Mouse (Mus musculus) intestine, postnatal 0 days (tissue): Measurements from ENCODE around the gene Kif18b. TPM values are rescaled to one million over a fixed set of nuclear protein-coding genes. Genes with fewer than 3 reads are reported as not detected.

Experiments used
- ATAC-seq: fragments of 200-750 bp; cut with Nextera tagmentation; 2 replicates; pipeline ENCODE4 v1.8.0; 2017; ENCODE audit warnings: mild to moderate bottlenecking, moderate TSS enrichment, moderate library complexity
- H3K27ac ChIP-seq: fragments of 300-500 bp; sonication (generic); 2 replicates; pipeline ENCODE4 v1.5.1; 2014; ENCODE audit warnings: mild to moderate bottlenecking, low read depth, low read length, moderate library complexity
- H3K27me3 ChIP-seq: fragments of 300-500 bp; sonication (generic); replicated peaks from 2 replicates; pipeline ENCODE4 v1.6.1; 2014; ENCODE audit warnings: low read length, mixed read lengths; ENCODE audit not compliant: control insufficient read depth, insufficient read depth
- H3K36me3 ChIP-seq: fragments of 300-500 bp; sonication (generic); 2 replicates; pipeline ENCODE4 v1.6.1; 2014; ENCODE audit warnings: mild to moderate bottlenecking, moderate library complexity; ENCODE audit not compliant: control insufficient read depth, insufficient read depth
- H3K4me1 ChIP-seq: fragments of 300-500 bp; sonication (generic); replicated peaks from 2 replicates; pipeline ENCODE4 v1.6.1; 2014; ENCODE audit warnings: antibody characterized with exemption, low read length, mixed read lengths; ENCODE audit not compliant: control insufficient read depth, insufficient read depth
- H3K4me2 ChIP-seq: fragments of 300-500 bp; sonication (generic); replicated peaks from 2 replicates; pipeline ENCODE4 v1.6.1; 2014; ENCODE audit warnings: low read depth, mild to moderate bottlenecking, moderate library complexity
- H3K4me3 ChIP-seq: fragments of 300-500 bp; sonication (generic); 2 replicates; pipeline ENCODE4 v1.5.1; 2014; ENCODE audit warnings: low read depth, low read length
- H3K9ac ChIP-seq: fragments of 300-500 bp; sonication (generic); 2 replicates; pipeline ENCODE4 v1.6.1; 2014; ENCODE audit warnings: mild to moderate bottlenecking, low read depth, low read length
- H3K9me3 ChIP-seq: fragments of 300-500 bp; sonication (generic); 2 replicates; pipeline ENCODE4 v1.6.1; 2016; ENCODE audit warnings: mixed run types; ENCODE audit not compliant: control insufficient read depth
- CTCF ChIP-seq: sonication (generic); IDR thresholded peaks from 2 replicates; pipeline ENCODE4 v1.5.1; 2016; ENCODE audit warnings: low read depth, mild to moderate bottlenecking, control low read depth, antibody characterized with exemption, moderate library complexity
- WGBS: fragments of 180-500 bp; shearing (Covaris S2); extraction: QIAGEN DNeasy Blood & Tissue Kit; methylation state at CpG from one replicate; pipeline ENCODE4 v1.1.7; 2014; 5-methylcytosine and 5-hydroxymethylcytosine counted together
- polyA plus RNA-seq: library from polyadenylated mRNA; unstranded; fragments of >200 nt; fragmentation: Nextera tagmentation; extraction: Ambion mirVana; gene quantifications from 2 replicates; pipeline ENCODE4 v1.2.1, GENCODE M21; 2015

The Kif18b gene
- 0.88 and 1.1 TPM in 2 replicates for polyA plus RNA-seq

GRCm38 (mm10) chr11:102924557-102925350 is at the start of gene Kif18b:
Kif18b (minus strand) TSS chr11:102925124.
- under 1% methylated on average over 62 of the region's 62 CpGs for whole genome bisulfite sequencing
- peak within 1 kb of the TSS; percentile 50 for H3K9ac ChIP-seq
- H3K4me2 ChIP-seq: peak within 1 kb of the TSS; percentile 86
- H3K4me1 ChIP-seq: no peaks in the 10 kb centered on the region
- H3K4me3 ChIP-seq: peak within 1 kb of the TSS; percentile 79
- TF ChIP-seq CTCF: no peak
- no peaks in the 10 kb centered on the region for H3K36me3 ChIP-seq
- H3K9me3 ChIP-seq: no peaks in the 10 kb centered on the region
- no peaks in the 10 kb centered on the region for H3K27me3 ChIP-seq
- H3K27ac ChIP-seq: peak within 1 kb of the TSS; percentile 65; the same call in 1 of the 2 replicates
- ATAC-seq: peak; percentile 89

GRCm38 (mm10) chr11:102972326-102972725 is 47.4 kb upstream of the Kif18b start:
- H3K4me3 ChIP-seq: no peak overlapping the region
- no peaks in the 10 kb centered on the region for H3K9me3 ChIP-seq
- no peak for TF ChIP-seq CTCF
- ATAC-seq: no peak
- no peaks in the 10 kb centered on the region for H3K27me3 ChIP-seq
- H3K4me1 ChIP-seq: no peaks in the 10 kb centered on the region
- H3K4me2 ChIP-seq: no peak overlapping the region
- no peaks in the 10 kb centered on the region for H3K36me3 ChIP-seq
- H3K9ac ChIP-seq: no peak overlapping the region
- no peak overlapping the region for H3K27ac ChIP-seq
- WGBS: 52% methylated on average over 1 of the region's 1 CpGs

GRCm38 (mm10) chr11:102971604-102972003 is 46.7 kb upstream of the Kif18b start:
- H3K9me3 ChIP-seq: no peaks in the 10 kb centered on the region
- ATAC-seq: no peak
- 48% methylated on average over 5 of the region's 5 CpGs for WGBS

GRCm38 (mm10) chr11:102964547-102965091 is 39.7 kb upstream of the Kif18b start:
- no peak overlapping the region for H3K4me3 ChIP-seq
- no peak overlapping the region for H3K27ac ChIP-seq
- H3K9ac ChIP-seq: no peak overlapping the region
- peaks cover 6% of the 10 kb centered on the region for H3K27me3 ChIP-seq
- no peaks in the 10 kb centered on the region for H3K4me1 ChIP-seq
- 70% methylated on average over 16 of the region's 16 CpGs for WGBS
- ATAC-seq: no peak
- no peak overlapping the region for H3K4me2 ChIP-seq
- no peak for TF ChIP-seq CTCF
- H3K36me3 ChIP-seq: no peaks in the 10 kb centered on the region
- H3K9me3 ChIP-seq: no peaks in the 10 kb centered on the region

More at GRCm38 (mm10) chr11:102971604-102972003, 46.7 kb upstream of the Kif18b start:
- no peak overlapping the region for H3K9ac ChIP-seq
- no peak overlapping the region for H3K4me3 ChIP-seq
- H3K36me3 ChIP-seq: no peaks in the 10 kb centered on the region
- H3K4me2 ChIP-seq: no peak overlapping the region
- H3K27me3 ChIP-seq: no peaks in the 10 kb centered on the region; the same call in 1 of the 2 replicates
- no peaks in the 10 kb centered on the region for H3K4me1 ChIP-seq
- TF ChIP-seq CTCF: no peak
- no peak overlapping the region for H3K27ac ChIP-seq

- Histone ChIP-seq H3K9me3 (no peaks in the 10 kb centered on the region), H3K36me3 (no peaks in the 10 kb centered on the region), H3K27ac (no peak overlapping the region), H3K4me1 (no peaks in the 10 kb centered on the region), H3K9ac (0 out of 2 replicates have a peak overlapping the region, but pooled peaks have one; percentile 17), H3K27me3 (peaks cover 6% of the 10 kb centered on the region), H3K4me2 (no peak overlapping the region), H3K4me3 (no peak overlapping the region)
- TF ChIP-seq CTCF: no peak
- no peak for ATAC-seq
- 30% methylated on average over 24 of the region's 24 CpGs for WGBS
These were observed 39.1 kb upstream of the Kif18b start for GRCm38 (mm10) chr11:102963855-102964546.

- Histone ChIP-seq H3K4me3 (no peak overlapping the region), H3K36me3 (no peaks in the 10 kb centered on the region), H3K4me2 (no peak overlapping the region), H3K9me3 (no peaks in the 10 kb centered on the region), H3K27ac (no peak overlapping the region), H3K4me1 (no peaks in the 10 kb centered on the region), H3K9ac (0 out of 2 replicates have a peak overlapping the region, but pooled peaks have one; percentile 17), H3K27me3 (peaks cover 6% of the 10 kb centered on the region)
- WGBS: 18% methylated on average over 16 of the region's 16 CpGs
- no peak for ATAC-seq
- TF ChIP-seq CTCF: no peak
These were observed 38.4 kb upstream of the Kif18b start for GRCm38 (mm10) chr11:102963246-102963854.
